Mouse (Mus musculus): ENCODE results near the gene Dbf4.

The Dbf4 gene

DNA sequence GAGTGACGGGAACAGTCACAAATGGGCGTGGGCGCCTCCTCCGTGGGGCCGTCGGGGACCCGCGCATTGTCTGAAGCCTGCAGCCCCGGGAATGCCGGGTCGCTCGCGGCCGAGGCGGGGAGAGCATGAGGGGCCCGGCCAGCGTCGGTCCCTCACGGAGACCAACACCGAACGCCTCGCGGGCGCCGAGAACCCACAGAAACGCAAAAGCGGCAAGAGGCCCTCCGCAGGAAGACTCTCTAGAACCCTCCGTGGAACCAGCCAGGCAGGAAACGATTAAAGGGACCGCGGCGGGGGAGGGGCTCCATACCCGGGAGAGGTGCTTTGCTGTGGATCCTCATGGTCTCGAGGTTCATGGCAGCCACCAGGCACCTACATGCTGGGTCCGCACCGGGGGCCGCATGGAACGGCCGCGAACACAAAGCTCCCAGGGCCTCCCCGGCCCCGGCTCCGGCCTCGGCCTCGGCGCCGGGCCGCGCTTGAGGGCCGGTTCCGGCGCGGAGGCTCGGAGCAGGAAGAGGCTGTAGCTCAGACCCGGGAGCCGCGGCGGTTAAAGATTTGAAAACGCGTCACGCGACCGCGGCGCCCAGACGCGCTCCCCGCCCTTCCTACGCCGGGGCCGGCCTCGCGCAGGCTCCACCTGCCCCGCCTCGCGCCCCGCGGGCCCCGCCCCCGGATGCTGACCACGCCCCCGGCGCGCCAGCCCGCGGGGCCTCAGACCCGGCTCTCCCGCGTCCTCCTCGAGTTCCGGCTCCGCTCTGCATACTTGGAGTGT lies at the start of gene Dbf4, which contains the start of gene Slc25a40:
Dbf4 (minus strand) TSS at position 560 of the 775 bp plus-strand sequence.
Slc25a40 (plus strand) TSS at position 694 of the 775 bp plus-strand sequence.
- DNase-seq (ENCODE audit: low spot score in 2 of 2) = peak; percentile 87 to 92

DNA sequence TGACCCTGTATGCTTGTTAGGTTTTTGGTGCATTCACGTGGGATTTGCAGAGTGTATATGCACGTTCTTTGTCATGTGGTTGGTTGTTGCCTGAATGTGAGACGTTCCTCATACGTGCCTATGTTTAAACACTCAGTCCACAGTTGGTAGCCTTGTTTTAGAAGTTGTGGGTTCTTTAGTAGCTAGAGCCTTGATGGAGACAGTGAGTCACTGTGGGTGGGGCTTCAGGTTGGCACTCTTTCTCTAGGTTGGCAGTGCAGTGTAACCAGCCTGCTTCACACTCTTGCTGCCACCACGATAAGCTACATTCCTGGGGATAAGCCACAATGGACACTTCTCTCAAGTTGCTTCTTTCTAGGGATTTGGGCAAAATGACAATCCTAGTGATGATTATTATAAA lies 34.0 kb upstream of the Dbf4 start:
- DNase-seq (ENCODE audit: low spot score in 2 of 2) = no peak

DNA sequence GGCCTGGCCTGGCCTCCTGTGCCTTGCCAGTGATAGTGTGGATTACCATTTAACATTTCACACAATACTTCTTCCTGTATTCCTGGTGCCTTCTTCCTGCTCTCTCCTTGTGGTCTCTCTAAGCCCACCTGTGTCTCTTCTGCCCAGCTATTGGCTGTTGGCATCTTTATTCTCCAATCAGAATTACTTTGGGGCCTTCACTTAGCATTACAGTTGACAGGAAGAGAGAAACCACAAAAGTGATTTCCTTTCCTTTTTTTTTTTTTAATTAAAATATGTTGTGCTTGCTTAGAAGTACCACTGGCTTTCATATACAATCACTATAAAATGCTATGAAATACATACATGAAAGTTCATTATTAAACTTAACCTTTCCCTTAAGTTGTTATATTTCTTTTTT lies 33.0 kb upstream of the Dbf4 start:
- no peak for DNase-seq (ENCODE audit: low spot score in 2 of 2)

DNA sequence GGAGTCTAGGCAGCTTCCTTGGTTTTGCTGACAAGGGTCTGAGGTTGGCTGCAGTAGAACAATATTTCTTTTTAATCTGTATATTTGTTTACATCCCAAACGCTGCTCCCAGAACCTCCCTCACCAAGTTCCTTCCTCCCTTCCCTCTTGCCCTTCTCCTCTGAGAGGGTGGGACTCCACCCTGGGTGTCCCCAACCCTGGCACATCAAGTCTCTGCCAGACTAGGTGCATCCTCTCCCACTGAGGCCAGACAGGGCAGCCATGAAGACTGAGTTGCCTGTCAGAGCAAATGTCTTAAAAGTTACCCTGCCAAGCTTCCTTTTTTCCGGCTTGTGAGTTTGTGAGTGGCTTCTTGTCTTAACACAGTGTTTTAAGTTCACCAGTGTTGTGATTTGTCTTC lies 16.6 kb upstream of the Dbf4 start:
- DNase-seq (ENCODE audit: low spot score in 2 of 2) = no peak

DNA sequence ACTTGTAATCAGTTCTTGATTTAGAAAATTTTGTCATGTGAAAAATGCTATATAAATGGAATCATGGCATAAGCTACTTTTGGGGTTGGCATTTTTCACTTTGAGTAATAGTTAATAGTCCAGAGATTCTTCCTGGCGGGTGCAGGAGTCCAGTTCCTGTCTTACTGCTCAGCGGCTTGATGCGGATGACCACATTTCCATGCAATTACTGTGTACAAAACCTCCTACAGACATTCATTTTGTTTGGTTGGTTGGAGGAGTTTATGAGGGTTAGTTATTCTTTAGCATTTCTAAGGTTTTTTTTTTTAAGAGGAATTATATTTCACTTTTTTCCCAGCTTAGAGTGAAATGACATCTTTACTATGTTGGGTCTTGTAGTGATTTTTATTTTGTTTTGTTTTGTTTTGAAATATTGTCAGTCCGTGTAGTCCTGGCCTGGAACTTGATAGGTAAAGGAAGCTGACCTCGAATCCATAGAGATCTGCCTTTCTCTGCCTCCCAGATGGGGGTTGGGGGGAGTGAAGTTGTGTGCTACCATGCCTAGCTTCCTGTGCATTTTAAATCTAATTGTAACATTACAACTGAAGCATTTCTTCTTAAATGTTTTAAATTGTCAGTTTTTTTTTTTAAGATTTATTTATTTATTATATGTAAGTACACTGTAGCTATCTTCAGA lies 15.1 kb upstream of the Dbf4 start:
- DNase-seq (ENCODE audit: low spot score in 2 of 2) = no peak

DNA sequence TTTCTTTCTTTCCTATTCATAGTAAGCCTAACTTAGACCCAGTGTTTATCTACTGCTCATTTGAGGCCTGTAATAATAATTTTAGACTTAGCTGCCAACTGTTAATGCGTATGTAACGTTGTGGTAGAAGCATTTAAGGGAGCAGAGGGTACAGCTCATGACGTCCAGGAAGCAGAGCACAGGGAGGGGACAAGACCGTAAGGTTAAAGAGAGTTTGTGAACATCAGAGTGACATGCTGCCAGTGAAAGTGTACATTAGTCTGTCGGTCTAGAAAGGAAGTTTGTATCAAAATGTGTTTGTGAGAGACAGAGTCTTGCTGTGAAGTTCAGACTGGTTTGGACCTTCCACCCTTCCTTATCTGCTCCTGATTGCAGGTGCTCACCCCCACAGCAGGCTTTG lies 3.4 kb upstream of the Dbf4 start:
- DNase-seq (ENCODE audit: low spot score in 2 of 2) = no peak

DNA sequence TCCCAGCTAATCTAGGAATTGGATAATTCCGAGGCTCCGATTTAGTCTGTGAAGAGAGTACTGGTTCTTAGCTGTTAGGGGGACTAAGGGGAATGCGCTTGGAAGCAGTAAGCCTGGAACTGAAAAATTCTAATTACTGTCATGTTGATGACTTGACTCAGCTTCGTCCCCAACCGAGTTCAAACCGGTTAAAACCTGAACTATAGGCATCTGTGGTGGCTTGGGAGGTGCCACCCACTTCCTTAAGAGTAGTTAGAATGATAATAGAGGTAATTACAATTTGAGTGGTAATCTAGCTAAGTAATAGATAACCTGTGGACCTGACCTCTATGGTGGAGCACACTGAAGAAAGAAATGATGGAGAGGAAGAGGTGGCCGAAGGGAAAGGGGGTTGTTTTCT lies 1.6 kb upstream of the Dbf4 start:
- DNase-seq (ENCODE audit: low spot score in 2 of 2) = no peak

DNA sequence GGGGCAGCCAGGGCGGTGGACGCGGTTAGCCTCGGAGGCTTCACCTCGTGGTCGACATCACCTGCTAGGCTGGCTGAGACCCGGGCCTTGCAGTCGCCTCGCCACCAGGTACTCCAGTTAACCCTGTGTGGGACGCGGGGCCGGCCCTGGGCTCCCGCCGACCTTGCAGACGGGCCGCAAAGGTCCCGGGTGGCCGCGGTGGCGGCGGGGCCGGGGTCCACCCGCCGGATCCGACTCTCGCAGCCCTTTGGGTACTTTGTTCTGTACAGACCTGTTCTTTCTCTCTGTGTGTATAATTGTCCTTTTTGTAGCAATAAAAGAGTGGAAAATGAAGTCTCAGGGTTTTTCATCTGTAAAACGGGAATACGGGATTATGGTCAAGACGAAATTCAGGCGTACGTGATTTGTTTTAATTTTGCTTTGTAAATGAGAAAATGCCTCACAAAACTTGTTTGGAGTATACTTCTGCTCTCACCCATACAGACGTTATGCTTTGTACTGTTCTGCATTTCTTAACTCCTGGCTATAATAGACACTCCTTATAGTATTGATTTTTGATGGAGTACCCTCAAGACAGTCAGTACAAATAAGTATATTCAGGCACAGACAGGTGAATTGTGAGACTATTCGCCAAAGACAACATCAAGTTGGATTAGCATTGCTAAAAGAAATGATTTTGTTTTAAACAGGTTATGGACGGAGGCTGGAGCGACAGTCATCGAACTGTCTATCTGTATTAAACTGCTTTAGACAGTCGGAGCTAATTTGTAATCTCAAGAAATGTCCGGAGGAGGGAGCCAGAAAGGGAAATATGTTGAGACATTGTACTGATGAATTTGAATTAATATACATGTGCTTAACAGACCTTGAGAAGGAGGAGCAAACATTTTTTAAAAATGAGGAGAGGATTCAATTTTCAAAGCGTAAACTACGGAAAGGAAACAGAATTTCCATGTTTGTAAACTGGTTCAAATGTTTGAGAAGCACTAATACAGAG lies 714 bp upstream of the Dbf4 start:
- DNase-seq (ENCODE audit: low spot score in 2 of 2) = no peak

DNA sequence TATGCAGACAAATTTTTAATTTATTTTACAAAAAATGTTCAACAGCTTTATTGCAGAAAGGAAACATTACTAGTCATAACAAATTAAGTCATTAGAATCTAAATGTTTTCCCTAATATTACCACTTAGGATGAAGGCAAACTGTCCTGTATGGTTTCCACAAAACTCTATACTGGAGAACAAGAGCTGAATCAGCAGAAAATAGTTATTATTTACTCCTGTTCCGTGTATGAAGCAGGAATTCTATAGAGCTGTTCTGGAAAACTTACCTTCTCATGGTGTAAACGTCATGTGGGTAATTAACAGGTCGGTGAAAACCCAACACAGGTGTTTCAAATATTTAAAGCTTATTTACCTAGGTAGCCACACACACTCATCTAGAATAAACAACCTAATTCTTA lies 1.1 kb downstream of the Dbf4 start:
- DNase-seq (ENCODE audit: low spot score in 2 of 2) = no peak

DNA sequence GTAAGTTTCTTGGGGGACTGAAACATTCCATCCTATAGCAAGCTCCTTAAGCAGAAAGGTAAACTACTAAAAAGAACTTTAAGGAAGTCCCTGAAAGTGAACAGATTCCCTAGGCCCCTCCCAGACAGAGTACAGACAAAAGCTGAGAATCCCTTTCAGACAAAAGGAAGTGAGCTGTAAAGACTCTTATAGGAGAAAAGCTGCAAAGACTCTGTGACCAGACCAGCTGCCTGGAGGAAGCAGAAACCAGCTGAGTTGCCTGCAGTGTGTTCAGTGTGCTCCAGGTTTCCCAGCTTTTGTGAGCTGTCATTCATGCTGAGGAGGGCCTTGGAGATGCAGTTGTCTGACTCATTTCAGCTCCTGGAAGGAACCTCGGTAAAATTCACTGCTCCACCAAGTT lies 5.1 kb downstream of the Dbf4 start:
- no peak for DNase-seq (ENCODE audit: low spot score in 2 of 2)

DNA sequence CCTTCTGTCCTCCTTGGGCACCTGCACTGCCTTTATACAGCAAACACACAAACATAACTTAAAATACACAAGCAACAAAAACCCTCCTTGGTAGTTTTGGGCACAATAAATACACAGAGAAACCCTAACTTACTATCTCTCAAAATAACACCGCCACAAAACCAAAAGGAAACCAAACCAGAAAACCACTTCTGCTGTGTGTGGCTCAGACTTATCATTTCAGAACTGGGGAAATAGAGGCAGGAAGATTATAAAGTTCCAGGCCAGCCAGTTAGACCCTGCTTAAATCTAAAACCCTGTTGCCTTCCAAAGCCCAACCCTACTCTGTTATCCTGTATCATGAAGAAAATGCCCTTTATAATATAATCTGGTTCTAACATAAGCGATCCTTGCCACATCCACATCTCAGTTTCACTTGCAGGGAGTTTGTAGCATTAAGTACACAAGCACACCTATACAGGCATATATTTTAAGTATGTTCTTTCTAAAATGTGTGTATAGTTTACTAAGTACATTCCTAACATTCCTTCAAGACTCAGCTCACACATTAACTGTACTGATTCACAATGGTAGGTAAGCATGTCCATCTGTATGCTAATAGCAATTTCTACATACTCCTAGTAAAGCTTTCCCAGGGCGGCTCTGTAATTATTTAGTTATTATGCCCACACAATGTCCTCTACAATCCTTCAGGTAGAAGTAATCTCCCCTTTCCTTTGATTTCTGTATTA lies 5.7 kb downstream of the Dbf4 start:
- no peak for DNase-seq (ENCODE audit: low spot score in 2 of 2)

DNA sequence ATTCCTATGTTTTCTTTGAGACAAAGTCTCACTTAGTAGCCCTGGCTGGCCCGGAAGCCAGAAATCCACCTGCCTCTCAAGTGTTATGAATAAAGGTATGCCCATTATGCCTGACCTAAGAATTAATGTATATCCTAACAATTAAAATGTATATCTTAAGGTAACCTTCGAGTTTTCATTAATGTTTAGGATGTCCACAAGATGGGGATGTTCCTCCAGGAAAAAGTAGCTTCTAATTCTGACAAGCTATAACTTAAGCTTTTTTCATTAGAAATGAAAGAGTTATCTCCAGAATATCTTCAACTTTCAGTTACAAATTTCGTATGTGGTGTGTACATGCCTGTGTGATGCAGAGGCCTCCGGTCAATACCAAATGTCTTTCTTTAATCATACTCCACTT lies 13.8 kb downstream of the Dbf4 start:
- no peak for DNase-seq (ENCODE audit: low spot score in 2 of 2)

DNA sequence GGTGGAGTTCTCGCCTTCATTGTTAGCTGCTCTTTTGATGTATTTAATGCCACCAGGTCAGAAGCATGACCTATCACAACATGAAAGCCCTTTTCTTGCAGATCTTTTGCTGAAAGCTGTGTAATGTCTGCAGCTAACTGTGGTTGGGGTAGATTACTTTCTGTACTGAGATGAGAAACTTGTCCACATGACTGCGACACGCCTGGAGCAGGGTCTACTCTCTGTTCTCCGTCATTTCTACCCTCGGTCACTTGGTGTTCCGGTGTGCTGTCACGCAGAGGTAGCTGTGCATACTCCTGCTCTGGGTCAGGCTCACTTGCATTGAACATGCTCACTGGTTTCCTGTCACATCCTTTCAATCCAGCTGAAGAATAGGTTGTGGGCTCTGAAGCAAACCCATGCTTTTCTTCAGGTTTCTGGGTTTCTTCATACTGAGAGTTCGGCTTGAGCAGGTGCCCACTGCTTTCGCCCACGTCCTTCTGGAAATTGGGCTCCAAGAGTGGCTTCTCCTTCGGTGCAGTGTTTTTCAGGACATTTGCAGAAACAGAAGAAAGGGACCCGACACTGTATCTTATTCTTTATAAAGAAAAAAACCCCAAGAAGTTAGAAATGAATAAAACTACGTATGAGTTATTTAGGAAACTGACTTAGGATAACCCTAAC lies 24.8 kb downstream of the Dbf4 start:
- DNase-seq (ENCODE audit: low spot score in 2 of 2) = no peak

DNA sequence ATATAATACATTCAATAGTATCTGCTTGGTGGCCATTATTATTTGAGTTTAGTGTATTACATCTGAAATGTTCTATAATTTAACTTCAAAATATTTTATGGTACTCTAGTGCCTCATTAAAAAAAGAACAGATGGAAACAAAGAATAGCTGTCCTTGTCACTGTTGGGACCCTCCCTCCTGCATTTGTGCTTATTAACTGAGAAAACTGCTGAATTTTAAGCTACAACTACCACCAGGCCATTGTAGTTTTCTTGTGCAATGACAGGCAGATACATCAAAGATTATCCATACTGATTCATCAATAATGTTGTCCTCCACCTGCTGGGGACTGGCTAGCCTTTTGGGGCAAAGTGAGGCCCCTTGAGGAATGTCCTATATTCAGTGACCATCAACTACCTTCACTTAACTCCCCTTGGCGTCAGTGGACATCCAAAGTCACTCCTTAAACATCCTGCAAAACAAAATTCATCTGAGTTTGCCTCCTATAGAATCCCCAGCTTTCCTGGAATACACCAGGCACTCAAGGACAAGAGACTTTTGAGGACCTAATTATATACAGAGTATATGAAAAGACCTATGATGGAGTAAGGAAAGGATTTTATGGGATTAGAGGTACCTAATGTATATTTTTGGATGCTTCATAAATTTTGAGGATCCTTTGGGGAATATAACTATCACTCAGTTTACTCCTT lies 28.5 kb downstream of the Dbf4 start:
- no peak for DNase-seq (ENCODE audit: low spot score in 2 of 2)

DNA sequence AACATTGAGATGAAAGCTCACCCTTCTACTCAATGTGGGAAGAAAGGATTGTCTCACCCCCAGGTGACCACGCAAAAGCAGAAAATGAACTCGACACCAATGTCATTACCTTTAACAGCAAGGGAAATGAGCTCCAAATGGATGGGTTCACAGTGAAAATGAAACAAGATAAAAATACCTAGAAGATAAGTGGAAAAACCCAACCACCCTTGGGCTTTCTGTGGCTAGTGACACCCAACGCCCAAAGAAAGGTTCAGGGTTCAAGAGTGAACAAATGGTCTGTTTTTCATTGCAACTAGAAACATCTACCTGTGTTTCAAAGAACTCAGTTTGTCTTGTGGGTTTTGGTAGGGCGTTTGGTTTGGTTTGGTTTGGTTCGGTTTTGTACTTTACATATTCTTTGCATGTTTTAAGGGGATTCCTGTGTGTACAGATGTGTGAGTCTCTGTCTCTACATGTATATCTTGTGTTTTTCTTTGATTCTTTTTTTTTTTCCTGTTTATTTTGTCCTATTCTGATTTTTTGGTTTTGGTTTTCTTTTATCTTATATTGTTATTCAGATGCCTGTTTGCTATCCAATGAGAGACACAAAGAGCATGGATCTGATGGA lies 48.1 kb downstream of the Dbf4 start:
- no peak for DNase-seq (ENCODE audit: low spot score in 2 of 2)

DNA sequence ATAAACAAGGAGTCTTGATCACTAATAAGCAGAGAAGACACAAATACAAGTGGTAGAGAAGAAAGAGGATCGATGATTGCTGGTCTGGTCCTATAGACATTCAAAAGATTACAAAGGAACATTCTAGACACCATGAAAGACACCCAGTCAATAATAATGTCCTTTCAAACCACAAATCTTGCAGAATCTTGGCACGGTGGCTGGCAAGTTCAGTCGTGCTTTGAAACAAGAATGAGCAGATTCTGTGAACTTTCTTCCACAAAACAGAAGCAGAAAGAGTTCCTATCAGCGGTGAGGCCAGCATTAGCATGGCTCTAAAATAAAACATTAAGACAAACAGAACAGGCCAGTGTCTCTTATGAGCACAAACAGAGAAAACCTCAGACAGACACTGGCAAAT lies 49.1 kb downstream of the Dbf4 start:
- DNase-seq (ENCODE audit: low spot score in 2 of 2) = no peak

DNA sequence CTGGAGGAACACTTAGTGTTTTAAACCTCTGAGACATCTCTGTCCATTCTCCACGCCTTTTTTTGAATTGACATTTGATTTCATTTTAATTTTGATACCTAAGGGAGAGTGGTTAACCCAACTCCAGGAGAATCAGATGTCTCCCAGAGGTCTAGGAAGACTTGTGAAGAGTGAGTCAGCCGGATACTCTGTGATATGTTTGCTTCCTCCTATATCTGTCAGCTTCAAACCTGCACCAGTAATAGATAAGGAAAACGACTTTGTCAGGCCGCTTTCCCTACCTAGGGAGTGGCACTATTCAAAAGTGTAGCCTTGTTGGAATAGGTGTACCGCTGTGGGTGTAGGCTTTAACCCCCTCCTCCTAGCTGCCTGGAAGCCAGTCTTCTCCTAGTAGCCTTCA lies 53.7 kb downstream of the Dbf4 start:
- no peak for DNase-seq (ENCODE audit: low spot score in 2 of 2)

DNA sequence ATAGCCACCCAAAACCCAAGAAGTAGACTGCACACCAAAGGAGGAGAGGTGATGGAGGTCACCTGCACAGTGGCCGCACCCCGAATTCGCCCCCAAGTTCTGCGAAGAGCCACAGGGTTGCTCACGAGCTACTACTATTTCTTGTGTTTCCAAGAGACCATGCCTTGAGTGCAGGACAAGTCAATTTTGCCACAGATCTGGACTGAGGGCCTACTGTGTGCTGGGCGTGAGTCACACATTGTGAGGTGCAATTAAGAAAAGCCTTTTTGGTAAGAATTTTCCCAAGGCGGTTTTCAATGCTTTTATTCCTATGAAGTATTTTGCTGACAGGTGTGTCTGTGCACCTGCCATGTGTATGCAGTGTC lies 54.2 kb downstream of the Dbf4 start:
- DNase-seq (ENCODE audit: low spot score in 2 of 2) = no peak

DNA sequence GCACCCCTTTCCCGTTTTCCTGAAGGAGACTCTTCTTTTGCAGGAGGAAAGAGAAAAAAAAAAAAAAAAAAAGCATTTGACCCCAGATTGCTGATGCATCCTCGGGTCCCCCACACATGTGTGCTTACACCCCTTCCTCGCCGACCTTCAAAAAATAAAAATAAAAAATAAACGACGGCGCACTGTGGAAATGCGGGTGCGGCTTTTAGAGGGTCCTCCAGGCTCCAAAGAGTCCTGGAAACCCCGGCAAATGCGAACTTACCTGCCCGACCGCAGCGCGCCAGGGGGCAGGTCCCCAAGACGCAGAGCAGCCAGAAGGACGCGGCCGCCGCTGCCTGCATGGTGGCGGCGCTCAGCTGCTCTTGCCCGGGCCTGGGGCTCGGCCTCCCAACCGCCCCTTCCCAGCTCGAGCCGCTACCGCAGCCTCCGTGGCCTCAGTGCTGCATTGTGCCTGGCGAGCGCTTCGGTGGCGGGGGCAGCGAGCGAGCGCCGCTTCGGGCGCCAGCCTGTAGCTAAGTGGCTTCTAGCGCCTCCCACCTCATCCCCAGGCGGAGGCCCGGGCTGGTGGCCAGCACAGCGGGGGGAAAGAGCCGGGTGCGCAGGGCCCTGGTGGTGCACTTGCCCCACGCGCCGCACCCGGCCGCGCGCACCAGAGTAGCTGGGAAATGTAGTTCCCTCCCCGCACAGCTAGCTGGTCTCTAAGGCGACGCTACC lies 54.7 kb downstream of the Dbf4 start, which contains the start of gene Adam22:
Adam22 (minus strand) TSS at position 547 of the 714 bp plus-strand sequence.
- DNase-seq (ENCODE audit: low spot score in 2 of 2) = peak; percentile 67 to 85
